Mouse (Mus musculus): ENCODE data around the gene Taldo1.

Taldo1 gene

DNA sequence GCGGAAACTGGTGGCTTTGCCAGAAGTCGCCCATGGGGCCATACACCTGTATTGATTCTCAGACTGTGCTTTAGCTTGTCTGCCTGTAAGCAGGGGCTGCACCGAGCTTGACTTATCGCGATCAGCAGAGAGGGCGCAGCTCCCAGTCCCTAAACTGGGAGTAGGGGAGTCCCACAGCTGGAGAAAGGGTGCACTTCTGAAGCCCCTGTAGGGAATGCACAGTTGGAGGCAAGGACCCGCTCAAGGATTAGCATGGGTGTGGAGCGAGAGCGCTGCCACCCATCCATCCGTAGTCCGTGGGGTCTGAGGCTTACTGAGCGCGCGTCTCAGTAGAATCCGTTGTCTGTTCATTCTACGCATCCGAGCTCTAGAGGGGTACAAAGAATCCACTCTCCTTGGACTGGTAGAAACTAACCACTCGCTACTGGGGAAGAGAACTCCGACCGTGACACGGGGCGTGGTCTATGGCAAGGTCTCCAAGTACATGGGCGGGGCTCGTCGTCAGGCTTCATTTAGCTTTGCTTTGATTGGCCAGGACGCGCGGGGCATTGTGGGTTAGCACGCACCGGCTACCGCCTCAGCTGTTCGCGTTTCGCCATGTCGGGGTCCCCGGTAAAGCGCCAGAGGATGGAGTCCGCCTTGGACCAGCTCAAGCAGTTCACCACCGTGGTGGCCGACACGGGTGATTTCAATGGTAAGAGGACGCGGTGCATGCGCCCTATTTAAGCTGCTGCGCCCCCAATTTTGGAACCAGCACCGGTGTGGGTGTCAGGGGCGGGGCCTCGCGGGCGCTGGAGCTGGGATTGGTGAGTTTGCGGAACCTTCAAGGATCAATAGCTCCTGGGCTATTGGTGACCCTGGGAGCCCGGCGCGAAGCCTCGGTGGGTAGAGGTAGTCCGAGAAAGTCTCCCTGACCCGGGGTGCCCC, at the start of gene Taldo1:
Taldo1 (plus strand) TSS at position 575 of the 927 bp plus-strand sequence.
- ATAC-seq (ENCODE audit: insufficient number of reproducible peaks, low FRiP score, low TSS enrichment), result peak; percentile 94

DNA sequence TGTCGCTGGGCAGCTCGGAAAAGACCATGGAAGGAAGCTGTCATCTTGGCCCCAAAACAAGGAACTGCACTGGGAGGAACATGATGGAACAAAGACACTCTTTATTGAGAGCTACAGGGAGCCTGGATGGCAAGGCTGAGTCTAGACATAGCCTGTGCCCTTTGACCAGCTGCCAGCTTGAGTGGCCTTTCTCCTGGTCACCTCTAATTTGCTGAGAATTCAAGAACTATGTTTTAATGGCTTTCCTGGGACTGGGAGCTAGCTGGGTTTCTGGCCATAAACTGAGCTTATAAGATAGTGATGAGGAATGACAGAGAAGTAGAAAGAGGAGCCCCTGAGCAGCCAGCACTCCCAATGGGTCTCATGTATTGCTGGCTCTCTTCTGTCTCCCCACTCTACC, 48.8 kb upstream of the Taldo1 start:
- ATAC-seq (ENCODE audit: insufficient number of reproducible peaks, low FRiP score, low TSS enrichment), result no peak

DNA sequence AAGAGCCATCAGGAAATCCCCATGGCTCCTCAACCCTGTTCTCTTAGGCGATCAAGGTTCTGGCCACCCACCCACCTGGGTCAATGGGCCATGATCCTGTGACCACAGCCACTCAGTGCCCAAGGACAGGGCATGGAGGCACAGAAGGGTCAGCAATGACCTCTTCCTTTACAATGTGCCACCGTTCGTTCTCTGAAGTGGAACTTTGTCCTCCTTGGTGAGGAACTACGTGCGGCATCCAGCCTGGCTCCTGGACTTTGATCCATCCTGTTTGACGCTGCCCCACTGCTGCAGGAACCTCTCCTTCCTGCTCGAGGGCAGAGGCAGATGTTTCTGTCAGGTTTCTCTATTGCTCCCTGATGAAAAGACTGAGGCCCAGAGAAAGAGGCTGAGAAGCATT, 48.3 kb upstream of the Taldo1 start:
- ATAC-seq (ENCODE audit: insufficient number of reproducible peaks, low FRiP score, low TSS enrichment), result no peak

DNA sequence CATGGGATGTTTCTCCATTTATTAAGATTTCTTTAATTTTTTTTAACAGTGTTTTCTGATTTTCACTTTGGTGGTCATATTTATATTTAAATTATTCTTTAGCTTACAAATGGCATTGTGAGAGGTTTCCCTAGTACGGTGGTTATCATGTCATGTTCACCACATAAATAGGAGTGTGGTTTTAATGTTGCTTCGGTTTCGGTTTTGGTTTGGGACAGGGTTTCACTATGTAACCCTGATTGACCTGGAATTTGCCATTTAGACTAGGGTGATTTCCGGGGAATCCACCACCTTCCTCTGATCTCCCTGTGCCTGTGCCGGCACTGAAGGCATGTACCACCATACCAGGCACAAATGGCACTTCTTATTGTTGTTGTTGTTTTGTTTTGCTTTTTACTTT, 47.2 kb upstream of the Taldo1 start:
- ATAC-seq (ENCODE audit: insufficient number of reproducible peaks, low FRiP score, low TSS enrichment), result no peak

DNA sequence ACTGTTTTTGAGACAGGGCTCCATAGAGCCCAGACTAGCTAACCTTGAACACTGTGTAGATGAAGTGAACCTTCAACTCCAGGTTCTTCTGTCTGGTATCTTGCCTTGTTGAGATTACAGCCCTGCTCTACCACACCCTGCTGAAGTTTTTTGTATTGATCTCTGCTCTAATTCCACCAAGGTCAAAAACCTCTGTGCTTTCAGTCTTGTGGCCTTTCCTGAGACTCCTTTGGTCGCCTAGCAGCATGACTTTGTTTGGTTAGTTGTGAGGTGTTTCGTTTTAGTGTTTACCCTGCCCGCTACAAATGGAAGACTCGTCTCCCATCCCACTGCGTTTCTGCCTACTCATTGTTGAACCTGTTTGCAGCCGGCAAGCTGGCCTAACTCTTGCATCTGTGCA, 40.9 kb upstream of the Taldo1 start:
- no peak for ATAC-seq (ENCODE audit: insufficient number of reproducible peaks, low FRiP score, low TSS enrichment)

DNA sequence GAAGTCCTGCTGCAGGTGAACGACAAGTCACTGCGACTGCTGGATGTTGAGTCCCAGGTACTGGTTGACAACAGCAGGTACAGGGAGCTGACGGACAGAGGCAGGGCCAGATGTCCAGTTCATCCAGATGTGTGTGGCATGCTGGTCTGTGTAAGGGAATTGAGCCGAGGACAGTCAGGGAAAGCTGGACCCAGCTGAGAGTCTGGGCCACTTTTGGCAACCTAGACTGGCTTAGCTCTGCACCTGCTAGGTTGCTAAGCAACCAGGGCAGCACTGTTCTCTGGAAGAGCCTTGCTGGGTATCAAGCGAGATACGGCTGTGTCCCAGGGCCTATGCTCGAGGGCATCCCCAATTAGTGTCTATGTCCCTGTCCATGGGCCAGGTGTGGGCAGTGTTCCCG, 36.9 kb upstream of the Taldo1 start:
- ATAC-seq (ENCODE audit: insufficient number of reproducible peaks, low FRiP score, low TSS enrichment), result no peak; the same call in 1 of the 2 replicates

DNA sequence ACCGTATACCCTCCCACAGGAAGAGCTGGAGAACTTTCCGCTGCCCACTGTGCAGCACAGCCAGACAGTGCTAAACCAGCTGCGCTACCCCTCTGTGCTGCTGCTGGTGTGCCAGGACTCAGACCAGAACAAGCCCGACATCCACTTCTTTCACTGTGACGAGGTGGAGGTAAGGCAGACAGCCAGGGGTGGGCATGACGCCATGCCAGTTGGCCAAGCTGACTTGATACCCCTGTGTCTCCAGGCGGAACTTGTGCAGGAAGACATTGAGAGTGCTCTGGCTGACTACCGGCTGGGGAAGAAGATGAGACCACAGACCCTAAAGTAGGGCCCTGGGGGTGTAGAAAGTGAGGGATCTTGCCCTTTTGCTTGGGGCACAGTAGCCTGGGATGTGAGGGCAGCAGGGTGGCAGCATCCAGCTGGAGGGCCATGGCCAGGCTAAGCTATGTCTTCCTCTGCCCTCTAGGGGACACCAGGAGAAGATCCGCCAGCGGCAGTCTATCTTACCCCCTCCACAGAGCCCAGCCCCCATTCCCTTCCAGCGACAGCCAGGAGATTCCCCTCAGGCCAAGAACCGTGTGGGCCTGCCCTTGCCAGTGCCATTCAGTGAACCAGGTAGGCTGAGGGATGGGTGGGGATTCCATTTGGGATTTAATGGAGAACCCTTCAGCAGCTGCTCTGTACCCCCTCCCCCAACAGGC, 36.2 kb upstream of the Taldo1 start:
- ATAC-seq (ENCODE audit: insufficient number of reproducible peaks, low FRiP score, low TSS enrichment), result no peak

DNA sequence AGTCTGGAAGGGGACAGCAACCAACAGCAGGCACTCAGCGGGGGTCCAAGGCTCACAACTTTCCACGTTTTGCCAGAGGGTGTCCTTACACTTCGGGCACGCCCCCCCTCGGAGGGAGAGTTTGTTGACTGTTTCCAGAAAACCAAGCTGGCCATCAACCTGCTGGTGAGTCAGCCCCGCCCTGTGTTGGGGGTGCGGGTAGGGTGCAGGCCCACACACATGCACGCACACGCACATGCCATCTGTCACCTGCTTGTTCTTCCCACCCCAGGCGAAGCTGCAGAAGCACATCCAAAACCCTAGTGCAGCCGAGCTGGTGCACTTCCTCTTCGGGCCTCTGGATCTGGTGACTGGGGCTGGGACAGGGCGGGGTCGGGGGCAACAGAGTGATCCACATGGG, 35.0 kb upstream of the Taldo1 start:
- ATAC-seq (ENCODE audit: insufficient number of reproducible peaks, low FRiP score, low TSS enrichment), result no peak

DNA sequence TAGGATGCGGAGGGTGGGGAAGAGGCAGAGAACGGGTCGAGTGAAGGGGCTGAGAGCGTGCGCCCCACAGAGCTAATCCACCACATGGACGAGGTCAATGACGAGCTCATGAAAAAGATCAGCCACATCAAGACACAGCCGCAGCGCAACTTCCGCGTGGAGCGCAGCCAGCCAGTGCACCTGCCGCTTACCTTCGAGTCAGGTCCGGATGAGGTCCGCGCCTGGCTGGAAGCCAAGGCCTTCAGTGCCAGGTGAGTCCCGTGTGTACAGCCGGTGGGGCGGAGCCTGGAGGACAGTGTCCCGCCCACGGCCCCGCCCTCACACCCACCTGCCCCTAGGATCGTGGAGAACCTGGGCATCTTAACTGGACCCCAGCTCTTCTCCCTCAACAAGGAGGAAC, 30.5 kb upstream of the Taldo1 start:
- ATAC-seq (ENCODE audit: insufficient number of reproducible peaks, low FRiP score, low TSS enrichment), result 0 out of 2 replicates have a peak, but pooled peaks have one; percentile 49

DNA sequence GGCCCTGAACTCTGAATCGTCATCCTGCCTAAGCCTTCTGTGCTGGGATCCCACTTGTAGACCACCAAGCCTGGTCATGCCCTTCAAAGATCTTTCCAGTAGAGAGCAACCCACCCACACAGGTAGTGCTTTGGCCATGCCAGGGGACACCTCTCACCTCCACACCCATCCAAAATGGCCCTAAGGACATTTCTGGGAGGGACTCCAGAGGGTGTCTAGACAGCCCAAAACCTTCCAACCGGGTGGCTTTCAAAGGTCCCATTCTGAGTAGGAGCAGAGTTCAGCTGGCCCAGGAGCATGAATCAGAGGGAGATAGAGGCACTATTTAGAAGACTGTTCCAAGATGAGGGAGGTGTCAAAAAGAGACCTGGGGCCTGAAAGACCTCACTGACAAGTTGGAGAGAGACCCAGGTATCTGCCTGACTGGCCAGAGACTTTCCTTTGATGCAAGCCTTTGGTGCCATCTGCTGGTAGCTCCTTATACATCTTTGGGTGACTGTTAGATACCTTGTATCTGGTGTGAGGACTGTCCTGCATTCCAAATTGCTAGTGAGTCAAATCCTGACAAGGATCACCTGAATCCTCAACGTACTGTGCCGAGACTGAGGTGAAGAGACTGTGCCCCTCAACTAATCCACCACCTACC, 28.8 kb upstream of the Taldo1 start:
- peak; percentile 61; the same call in 1 of the 2 replicates for ATAC-seq (ENCODE audit: insufficient number of reproducible peaks, low FRiP score, low TSS enrichment)

DNA sequence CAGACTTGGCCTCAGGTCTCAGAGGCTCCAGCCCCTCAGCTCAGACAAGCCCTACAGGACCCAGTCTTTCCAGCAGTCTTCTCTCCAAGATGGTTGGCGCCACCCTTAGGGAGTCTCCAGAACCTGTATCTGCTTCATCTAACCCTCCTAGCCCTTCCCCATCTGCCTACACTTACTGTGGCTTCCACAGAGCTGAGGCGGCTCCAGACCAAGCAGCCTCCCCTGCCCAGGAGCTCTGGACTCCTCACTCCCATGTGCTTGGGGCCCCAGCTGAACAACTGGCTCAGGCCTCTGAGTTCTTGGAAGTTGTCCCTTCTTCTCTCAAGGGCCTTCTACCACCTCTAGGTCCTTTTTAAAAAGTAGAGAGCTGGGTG, 28.3 kb upstream of the Taldo1 start:
- no peak for ATAC-seq (ENCODE audit: insufficient number of reproducible peaks, low FRiP score, low TSS enrichment)

DNA sequence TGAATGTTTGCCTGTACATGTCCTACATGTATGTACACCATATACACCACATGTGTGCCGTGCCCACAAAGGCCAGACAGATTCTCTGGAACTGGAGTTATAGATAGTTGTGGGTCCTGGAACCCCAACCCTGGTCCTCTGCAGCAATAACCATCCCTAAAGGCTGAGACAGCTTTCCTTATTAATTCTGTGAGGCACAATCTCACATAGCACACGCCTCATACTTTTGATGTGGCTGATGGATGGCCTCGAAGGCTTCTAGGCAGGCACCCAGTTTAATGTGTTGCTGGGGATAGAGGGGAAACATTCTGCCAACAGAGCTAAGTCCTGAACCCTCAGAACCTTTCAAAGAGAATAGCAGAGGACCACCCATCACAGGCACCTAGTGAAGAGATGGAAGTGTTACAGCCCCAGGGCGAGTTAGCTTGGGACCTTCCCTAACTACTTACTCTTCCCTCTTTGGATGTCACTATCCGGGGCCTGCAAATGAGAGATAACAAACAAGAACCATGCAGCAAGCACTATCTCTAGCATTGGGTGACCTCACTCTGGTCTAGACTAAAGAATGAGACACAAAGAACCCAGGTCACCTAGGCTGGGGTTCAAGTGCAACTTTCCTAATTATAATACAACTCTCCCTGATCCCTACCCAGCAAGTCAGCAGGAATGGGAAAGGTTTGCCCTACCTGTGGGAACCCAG, 27.5 kb upstream of the Taldo1 start:
- no peak for ATAC-seq (ENCODE audit: insufficient number of reproducible peaks, low FRiP score, low TSS enrichment)

DNA sequence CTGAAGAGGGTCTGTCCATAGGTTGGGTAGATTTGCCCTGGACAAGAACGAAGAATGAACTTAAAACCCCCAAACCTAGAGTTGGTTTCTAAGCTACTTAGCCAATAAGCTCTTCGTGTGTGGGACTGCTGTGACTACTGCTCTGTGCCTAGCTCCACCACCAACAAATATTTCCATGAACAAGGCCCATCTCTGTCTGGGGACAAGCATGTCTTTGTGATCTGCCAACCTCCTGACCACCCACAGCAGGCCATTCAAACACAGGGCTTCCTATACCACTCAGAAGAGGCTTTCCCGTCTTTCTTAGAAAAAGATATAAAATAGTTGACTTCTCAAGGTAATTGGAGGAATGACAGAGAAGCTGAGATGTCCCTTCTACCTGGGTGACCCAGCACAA, 27.0 kb upstream of the Taldo1 start:
- ATAC-seq (ENCODE audit: insufficient number of reproducible peaks, low FRiP score, low TSS enrichment), result no peak

DNA sequence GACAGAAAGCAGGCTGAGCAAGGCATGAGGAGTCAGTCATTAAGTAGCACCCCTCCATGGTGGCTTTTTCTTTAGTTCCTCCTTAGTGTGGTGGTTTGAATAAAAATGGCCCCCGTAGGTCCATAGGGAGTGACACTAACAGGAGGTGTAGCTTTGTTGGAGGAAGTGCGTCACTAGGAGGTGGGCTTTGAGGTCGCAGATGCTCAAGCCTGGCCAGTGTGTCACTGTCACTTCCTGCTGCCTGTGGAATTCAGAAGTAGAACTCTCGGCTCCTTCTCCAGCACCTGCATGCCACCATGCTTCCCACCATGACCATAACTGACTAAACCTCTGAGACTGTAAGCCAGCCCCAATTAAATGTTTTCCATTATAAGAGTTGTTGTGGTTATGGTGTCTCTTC, 24.6 kb upstream of the Taldo1 start:
- ATAC-seq (ENCODE audit: insufficient number of reproducible peaks, low FRiP score, low TSS enrichment), result no peak

DNA sequence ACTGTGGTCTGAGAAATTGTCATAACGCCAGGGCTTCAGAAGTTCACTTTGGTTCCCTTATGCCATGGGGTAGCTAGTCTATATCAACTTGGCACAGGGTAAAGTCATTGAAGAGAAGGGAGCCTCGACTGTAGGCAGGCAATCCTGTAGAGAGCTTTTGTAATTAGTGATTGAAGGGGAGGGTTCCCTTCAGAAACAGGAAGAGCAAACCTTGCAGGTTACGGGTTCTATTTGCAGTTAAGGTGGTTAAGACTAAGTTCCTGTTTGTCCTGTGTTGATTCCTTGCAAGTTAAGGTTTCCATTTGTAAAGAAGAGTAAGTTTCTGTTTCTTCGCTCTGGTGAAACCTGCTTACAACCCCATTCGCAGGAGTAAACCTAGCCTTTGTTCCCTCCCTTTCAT, 22.1 kb upstream of the Taldo1 start:
- ATAC-seq (ENCODE audit: insufficient number of reproducible peaks, low FRiP score, low TSS enrichment), result no peak

DNA sequence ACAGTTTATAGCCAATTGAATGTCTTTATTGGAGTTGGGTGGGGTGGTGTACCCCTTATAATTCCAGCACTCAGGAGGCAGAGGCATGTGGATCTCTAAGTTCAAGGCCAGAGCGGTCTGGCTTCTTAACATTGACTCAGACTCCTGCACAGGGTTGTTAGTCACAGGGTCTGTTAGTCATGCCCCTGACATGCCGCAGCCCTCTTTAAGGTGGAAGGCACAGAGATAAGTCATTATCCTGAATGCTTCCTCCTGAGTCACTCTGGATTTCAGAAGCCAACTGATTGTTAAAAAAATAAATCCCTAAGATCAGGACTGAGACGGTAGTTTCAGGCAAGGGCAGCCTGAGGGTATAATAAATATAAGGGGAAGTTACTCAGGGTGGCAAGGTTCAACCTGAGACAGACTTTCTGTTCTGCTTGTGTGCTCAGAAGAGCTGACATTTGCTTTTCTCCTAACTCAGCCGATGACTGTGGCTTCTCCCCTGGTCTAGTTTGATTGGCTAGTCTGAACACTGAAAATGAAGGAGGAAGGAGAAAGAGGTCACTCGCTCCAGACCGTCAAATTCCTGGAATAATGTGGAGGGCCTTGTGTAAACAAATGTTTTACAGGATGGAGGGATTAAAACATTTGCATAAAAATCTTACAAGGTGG, 19.9 kb upstream of the Taldo1 start:
- ATAC-seq (ENCODE audit: insufficient number of reproducible peaks, low FRiP score, low TSS enrichment), result no peak

DNA sequence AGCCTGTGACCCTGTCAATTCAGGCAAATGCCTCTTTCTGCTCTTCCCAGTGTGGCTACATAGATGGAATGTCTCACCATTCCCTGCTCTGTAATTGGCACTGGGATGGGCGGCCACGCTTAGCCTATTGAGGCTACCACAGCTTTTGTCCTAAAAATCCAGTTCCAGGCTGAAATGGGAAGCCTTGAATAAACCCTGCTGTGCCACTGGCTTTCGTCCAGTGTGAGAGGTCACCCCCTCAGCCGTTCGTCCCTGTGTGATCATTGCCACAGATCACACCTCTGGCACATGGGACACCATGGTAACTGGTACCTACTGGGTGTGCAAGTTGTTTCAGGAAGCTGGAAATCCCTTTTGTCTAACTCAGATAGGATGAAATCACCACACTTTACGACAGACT, 18.4 kb upstream of the Taldo1 start:
- ATAC-seq (ENCODE audit: insufficient number of reproducible peaks, low FRiP score, low TSS enrichment), result no peak

DNA sequence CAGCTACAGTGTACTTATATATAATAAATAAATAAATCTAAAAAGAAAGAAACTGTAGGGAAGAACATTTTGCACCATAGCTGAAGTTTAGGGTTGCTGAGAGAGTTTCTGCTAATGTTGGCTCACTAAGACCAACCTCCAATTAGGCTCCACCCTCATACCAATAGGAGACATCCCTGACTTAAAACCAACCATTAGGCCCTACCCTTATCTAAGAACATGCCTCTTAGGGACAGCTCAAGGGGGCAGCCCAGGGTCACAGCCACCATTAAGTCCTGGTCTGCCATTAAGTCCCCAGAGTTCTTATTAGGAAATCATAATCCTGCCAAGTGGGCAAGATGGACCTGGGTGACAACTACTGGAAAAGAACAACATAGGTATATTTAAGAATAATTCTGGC, 17.6 kb upstream of the Taldo1 start:
- ATAC-seq (ENCODE audit: insufficient number of reproducible peaks, low FRiP score, low TSS enrichment), result no peak

DNA sequence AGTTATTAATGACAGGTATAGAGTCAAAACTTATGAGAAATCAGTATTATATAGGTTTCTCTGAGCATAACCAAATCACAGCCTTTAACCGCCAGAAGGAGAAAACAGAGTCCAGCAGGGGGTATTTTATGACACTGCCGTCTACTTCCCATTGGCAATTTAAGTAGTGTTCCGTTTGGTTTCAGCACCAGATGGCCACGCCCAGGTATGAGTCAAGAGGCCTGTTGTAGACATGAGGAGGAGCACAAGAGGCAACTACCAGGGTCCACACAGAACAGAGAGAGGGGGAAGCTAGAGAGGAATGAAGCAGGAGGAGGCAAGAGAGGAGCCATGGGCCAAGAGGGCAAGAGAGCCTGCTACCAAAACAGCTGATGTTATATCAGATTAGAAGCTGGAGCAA, 12.4 kb upstream of the Taldo1 start:
- ATAC-seq (ENCODE audit: insufficient number of reproducible peaks, low FRiP score, low TSS enrichment), result no peak
